Mouse (Mus musculus) layer of hippocampus, adult 9-10 months (tissue): ENCODE results near the gene Plcd4.

Experiments
- DNase-seq: peaks from one replicate; pipeline ENCODE4 v3.0.0; 2022; ENCODE audit warnings: low spot score

The Plcd4 gene

GRCm38 (mm10) chr1:74600501-74601266 is 58.0 kb downstream of the Plcd4 start:
- no peak for DNase-seq

- DNase-seq = peak; percentile 69
These were observed 58.7 kb downstream of the Plcd4 start, which contains the start of the genes Rnf25 and Stk36 for GRCm38 (mm10) chr1:74601267-74601962. Gene Rnf25, minus strand, starts transcription at chr1:74601397. Gene Stk36, plus strand, starts transcription at chr1:74601445.
